Mouse (Mus musculus) right cerebral cortex, postnatal 14 days (tissue): ENCODE data around the gene Cobll1.

Experiments
- DNase-seq: peaks from one replicate; pipeline ENCODE4 v3.0.0; 2022

Gene Cobll1

DNA sequence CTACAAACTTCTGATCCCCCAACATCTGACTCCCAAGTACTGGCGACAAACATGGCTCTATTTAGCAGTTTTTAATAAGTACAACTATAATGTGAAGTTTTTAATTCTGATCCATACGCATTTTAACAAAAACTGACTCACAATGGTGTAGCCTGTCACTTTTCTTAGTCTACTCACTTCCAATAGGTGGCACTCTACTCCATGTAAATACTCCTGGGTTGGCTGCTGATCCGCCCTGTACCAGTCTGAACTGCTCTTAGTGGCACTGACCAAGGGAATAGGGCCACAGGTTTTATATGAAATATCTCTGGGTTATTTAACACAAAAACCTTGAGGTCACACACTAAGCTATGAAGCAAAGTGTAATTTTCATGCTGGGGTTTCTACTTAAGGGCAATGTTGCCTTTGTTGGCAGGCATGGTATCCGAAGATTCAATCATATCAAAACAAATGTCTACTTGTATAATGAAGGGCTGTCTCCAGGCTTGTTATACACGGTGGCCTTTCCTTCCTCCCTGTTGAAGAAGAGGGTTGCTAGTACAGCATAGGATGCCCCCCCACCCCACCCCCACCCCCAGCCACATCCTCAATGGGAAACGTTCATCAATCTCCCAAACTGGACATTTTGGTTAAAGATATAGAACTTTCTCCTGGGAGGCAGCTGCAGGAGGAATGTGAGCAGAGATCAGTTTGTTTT is 93.6 kb downstream of the Cobll1 start:
- DNase-seq = no peak

DNA sequence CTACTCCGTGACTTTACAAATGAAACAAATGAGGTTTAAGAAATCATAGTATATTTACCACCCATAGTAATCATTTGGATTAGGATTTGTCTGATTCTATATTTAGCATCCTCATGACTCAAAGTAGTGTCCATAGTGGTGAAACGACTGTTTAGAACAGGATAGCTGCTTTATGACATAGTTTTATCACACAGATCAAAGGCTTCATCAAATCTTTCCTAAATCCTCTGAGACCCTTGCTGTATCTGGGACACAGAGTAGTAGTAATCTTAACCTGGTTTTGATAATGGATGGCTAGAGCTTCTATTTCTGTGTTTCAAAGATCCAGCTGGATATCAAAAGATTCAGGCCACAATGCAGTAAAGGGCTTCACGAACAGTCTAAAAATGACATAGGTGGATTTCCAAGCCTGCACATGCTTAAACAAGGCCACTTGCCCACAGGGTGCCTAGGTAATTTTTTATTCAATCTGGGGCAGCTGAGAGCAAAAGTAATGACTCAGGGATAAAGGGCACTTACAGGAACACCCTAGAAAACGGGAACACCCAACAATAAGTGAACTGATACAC is 98.0 kb downstream of the Cobll1 start:
- no peak for DNase-seq

DNA sequence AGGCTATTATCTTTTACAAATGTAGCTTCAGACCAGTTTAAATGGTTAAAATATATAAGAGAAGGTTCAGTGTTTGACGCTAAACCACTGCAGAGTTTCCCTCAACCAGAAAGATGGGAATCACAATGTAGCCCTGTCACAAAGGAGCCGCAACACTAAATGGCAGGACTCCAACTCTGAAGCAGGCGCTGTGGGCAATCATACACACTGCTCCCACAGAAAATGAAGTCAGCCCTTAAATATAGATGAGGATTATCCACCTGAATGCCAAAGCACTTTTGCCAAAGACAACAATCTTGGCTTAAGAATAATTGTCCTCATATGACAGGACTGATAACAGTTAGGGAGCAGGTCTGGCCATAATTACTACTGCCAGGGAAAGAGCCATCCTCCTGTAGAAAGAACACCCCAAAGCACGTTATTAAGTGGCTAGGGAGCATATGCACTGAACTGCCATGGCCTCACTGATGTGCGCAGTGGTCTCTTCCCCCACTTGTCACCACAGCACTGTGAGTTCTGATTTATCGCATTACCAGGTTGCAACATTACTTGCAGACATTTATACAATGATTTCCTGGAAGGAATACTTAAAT is 98.8 kb downstream of the Cobll1 start:
- no peak for DNase-seq

DNA sequence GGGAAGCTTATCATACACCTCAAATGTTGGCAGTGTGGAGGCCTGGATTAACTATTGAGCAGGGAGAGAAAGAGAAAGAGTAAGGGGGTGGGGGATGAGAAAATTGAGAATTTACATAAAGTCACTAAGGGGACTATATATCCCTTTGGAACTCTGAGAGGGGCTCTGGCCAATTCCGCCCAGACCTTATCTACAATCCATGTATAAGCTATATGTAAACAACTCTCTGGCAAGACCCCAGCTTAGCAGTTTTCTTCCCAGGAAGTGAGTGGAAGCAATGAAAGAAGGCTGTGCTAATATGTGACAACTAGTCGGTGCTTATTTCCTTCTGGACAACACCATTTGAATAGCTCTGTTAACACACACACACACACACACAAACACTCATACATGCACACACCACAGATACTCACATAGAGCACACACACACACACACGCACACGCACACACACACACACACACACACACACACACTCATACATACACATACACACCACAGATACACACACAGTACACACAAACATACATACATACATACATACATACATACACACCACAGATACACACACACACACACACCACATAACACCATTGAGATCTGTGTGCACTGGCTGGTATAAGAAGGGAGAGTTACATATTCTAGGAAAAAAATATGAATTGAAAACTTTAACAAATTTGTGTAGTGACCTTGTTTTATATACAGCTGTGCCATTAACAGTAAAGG is 99.4 kb downstream of the Cobll1 start:
- no peak for DNase-seq

DNA sequence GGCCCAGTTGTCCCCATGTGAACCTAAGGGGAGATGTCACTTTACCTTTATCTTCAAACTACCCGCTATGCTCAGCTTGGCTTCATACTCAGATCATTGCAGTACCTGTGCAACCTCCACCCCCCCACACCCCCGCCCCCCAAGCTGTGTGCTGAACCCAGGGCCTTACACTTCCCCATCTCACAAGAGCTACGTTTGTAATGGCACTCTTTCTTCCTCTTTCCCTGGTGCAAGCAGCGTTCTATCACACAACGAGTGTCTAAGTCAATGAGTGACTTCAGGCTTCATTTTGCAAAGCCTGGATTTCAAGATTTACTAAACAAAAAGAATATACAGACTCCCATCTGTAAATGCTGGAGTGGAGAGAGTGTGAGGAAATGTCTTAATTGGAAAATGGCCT is 100.2 kb downstream of the Cobll1 start:
- DNase-seq = no peak

DNA sequence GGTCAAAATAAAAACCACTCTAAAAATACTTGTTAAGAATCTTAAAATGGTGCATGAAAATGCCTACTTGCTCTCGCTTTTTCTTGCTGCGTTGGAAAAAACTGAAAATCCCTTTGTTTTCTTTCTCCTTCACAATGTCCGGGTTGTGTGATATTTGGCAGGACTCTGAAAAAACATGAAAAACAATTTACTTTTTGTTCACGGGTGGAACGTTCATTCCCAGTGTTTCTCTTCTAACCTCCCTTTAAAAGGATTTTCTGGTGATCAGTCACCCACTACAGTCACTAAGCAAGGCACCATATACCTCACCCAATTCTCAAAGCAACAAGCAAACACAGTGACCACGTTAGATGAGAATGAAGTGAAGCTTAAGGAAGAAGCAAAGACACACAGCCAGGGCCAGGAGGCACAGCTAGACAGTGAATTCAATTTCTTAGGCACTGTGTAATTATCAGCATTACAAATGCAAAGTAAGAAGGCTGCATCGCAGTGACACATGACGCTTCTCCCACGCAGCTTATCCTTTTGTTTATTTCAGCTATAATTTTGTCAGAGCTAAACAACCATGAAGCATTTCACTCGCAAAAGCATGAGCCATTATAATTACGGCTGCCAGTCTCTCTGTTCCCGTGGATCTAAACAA is 112.9 kb downstream of the Cobll1 start:
- no peak for DNase-seq

DNA sequence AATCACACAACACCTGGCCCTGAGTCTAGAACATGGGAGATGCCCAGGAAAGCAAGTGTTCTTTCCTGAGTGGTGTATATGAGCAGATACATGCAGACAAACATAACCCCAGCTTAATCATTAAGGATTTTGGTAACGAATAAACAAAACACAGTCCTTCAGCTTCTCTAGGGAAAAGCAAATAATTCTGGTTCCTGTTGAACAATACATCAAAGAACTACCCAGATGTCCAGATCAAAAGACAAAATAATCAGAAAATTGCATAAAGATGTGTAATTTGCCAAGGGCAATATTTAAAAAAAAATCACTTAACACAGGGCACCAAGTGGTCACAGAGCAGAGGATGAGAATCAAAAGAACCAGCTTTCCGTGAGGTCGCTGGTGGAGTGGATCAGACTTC is 115.5 kb downstream of the Cobll1 start:
- no peak for DNase-seq

DNA sequence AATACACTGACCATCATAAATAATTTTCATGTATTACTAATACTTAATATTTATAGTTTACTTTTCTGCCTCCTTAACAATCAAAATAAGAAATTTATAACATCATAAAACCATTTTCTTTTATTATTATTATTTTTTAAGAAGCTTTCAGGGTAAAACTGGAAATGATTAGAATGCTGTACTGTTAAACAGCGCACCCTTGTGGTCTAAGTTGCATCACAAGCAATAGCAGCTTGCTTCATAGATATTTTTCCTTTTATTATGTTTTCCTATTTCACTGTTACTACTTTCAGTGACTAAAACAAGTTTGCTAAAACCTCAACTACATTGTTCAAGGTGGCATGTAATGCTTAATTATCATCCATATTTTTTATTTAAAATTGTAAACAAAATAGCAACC is 117.8 kb downstream of the Cobll1 start:
- peak; percentile 57 for DNase-seq

DNA sequence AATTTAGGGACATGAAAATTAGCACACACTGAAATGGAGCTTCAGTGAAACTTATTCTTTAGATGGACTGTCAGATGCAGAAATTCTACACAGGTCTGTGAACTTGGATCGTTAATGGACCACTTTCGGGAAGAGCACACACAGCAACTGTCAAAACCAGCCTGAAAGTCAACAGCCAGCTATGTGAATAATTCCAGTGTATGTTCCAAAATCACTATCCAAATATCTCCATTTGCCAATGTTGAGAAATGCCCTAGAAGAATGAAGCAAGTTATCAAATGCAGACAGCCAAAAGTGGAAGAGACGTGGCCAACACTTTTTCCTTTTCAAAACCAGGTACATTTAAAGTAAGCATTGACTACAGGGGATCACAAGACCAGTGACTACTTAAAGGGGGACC is 118.2 kb downstream of the Cobll1 start:
- DNase-seq = no peak

DNA sequence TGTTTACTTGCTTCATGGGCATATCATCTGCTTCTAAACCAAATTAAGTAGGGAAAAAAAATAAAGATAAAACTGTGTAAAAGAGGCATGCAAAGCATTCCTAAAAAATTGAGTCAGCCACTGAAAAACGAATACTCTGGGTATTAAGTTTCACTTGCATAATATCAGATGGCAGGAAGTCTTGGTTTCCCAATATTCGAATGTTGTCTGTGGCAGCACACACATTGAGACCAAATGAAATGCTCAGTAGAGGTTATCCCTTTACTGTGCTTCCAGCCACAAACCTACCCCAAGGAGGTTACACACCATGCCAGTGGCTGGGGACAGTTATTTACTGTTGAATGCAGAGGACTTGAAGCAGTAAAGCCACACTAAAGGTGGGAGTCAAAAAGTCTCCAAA is 119.1 kb downstream of the Cobll1 start:
- no peak for DNase-seq

DNA sequence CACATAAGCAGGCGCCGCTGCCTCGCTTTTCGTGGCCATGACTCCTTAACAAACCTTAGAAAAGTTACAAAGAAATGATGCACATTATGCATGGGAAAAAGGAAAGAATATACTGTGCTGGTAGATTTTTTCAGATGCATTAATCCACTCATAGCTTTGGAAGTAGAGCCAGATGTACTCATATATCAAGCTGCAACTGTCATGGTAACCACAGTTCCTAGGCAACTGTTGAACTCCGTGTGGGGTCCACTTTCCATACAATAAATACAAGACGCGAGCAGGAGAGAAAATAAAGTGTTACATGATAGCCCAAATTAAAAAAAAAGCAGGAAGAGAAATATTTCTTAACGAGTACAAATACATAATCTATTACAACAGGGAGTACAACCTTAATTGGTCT is 119.5 kb downstream of the Cobll1 start:
- DNase-seq = no peak

DNA sequence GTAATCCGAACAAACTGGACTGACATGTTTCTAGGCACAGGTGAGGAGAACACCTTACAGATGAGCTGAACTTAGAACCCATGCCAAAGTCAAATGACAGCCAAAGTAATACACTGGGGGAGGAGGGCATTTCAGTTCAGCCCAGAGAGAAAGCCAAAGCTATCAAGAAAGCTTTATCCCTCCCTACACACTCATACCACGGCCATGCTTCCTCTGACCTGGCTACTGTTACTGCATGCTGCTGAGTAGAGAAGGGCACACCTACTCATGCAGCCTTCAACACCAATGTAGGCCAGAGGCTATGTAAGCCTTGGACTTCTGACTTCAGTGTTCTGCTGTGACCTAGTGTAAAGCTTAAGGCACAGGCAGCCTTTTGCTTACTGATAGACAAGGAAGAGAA is 120.1 kb downstream of the Cobll1 start:
- DNase-seq = no peak

DNA sequence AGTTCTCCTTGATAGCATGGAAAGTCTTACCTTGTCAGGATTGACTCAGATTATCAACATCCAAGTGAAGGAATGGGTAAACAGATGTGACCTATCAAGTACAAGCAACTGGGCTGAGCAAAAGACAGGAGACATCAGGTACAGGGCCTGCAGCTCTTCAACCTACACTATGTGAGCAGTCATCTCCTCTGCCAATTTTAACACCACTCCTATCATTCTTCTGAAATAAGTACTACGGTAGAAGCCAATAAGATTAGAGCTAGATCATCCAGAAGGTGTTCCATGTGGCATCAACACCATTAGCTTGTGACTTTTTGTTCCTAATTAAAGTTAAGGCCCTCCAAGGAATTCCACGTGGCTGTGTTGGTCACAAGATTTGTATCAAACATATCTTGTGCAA is 121.3 kb downstream of the Cobll1 start:
- DNase-seq = no peak

DNA sequence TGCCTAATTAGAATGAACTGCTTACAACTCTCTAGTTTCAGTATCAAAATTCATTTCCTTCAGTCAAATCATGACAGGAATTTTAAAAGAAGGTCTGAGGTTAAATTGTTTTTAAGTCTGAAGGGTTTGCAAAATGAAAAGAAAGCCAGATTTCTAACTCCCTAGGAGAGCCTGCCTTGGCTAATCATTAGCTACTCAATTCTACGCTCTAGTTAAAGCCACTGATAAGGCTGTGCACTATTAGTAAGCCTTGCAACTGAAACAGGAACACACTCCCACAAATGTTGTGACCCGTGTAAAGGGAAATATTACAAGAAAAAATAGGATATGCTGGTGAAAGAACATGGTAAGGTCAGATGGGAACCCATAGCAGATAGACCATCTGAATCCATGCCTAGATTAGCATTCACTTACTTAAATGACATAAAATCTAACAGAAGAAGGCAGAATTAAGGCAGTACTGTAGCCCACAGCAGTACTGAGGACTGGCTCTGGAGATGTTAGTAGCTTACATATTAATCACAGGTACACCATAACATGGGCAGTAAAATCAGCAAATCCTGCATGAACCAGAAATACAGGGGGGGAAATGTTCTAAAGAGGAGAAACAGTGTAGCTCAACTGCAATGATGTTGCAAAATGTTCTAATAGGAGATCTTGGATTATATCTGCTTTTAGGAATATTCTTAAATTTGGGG is 122.6 kb downstream of the Cobll1 start:
- no peak for DNase-seq

DNA sequence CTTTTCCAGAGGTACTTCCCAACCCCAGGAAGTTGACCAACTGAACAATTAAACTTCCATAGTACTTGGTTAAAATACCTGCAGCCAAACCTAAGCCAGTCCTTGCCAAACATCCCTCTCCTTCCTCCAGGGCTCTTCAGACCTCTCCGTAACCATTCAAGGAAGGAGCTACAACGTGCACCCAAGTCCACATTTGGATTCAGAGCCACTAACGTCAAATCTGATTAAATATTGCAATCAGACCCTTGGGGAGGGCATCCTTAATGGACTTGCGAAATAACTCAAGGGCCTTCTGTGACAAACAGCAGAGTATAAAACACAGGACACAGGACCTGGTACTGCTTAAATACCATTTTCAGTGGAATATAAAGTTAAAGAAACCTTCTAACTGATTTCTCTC is 126.0 kb downstream of the Cobll1 start:
- no peak for DNase-seq

DNA sequence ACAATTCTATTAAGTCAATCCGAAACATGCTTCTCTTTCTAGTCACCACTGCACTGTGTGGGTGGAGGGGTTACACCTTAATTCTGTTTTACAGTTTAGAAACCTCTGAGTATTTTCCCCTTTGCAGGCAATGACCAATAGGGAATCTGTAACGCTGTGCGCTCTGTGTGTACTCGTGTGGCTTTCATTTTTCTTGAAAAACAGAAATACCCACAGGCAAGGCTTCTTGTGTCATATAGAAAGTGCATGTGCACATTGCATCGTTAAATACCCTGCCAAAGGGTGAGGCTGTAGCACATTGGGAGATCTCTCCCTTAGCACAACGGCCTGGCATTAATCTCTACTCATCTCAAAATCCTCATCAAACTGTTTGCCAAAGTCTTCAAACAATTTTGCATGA is 134.6 kb downstream of the Cobll1 start:
- no peak for DNase-seq

DNA sequence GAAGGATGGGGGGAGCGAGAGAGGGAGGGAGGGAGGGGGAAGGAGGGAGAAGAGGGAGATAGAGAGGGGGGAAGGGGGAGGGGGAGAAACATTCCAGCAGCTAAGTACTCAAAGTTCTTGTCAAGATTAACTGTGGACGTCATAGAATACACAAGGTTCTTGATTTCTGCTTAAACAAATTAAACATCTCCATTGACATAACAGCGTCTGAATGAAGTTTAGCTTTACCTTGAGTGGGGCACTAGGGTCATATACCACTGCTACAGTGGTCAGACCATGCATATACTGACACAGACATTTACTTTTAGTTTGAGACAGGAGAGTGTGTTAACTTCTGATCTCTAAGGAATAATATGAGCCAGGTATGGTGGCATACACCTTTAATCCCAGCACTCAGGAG is 135.4 kb downstream of the Cobll1 start:
- DNase-seq = no peak

DNA sequence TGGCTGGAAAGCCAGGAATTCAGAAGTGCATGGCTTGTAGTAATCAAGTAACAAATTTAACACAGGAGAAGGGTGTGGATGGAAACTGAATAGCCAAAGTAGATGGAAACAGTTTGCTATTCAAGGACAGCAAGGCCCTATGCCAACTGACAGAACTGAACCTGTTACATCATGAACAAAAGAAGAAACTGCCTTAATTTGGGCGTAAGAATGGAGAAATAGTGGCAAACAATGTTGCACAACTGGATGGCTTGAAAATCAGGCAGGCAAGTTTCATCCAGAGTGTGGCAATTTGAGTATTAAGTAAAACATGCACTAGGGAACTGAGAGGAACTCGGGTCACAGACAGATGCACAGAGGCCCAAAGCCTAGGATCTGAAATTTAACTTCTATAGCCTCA is 137.8 kb downstream of the Cobll1 start:
- no peak for DNase-seq

DNA sequence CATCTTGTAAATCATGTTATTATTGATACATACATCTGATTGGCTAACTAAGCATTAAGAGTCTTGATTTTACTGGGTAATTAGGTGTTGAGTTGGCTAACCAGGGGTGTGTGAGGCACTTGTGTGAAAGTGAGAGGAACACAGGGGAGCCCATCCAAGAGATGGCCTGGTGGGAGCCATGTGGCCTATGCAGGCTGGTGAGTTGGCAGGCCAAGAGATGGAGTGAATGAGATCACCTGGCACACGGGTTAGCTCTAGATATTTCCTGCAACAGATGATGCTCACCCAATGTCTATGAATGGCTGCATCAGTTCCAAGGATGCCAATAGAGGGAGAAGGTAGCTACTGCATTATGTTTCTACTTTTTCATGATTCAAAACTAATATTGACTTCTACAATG is 139.2 kb downstream of the Cobll1 start:
- no peak for DNase-seq

DNA sequence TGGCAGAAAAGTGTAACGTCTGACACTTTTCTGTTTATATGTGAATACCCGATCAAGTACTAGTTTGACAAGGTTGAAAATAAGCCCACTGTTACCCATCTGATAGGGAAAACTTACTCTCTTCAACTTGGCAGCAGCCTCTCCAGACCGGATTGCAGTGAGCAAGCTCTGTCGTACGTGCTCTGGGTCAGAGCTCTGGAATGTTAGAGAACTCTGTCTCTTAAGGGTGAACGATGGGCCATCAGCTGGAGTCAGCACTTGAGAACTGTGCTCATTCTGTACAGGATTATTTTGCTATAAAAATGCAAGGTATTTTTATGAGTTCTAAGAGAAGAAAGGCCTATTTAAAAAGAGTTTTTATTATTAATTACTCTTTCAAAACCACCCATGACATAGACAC is 143.6 kb downstream of the Cobll1 start:
- DNase-seq = no peak

DNA sequence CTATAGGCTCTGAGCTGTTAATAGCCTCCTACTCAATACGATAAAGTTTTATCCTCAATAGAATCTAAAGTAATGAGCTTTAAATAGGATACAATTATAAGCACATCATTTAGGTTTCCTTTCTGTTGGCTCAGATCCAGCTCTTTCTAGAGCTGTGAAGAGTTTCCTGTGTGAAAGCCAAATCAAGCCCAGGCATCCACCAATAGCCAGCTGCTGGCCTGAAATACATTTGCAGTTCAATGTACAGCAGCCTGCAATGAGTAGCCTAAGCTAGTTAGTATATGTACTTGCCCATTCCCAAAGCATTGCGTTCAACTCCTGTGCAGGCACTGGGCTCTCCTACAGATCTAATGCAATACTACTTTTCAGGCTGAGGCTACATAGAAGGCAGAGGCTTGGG is 145.2 kb downstream of the Cobll1 start:
- DNase-seq = no peak

DNA sequence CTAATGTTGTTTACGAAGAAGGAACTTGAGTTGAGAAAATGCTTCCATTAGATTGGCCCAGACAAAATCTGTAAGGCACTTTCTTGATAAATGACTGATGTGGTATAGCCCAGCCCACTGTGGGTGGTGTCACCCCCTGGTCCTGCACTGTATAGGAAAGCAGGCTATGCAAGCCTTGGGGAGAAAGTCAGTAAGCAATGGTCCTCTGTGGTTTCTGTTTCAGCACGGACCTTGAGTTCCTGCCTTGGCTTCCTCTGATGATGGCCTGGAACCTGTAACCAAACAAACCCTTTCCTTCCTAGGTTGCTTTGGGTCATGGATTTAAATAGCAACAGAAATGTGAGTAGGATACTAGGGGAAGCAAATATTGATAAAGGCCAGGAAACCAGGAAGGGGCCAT is 148.2 kb downstream of the Cobll1 start:
- DNase-seq = no peak

DNA sequence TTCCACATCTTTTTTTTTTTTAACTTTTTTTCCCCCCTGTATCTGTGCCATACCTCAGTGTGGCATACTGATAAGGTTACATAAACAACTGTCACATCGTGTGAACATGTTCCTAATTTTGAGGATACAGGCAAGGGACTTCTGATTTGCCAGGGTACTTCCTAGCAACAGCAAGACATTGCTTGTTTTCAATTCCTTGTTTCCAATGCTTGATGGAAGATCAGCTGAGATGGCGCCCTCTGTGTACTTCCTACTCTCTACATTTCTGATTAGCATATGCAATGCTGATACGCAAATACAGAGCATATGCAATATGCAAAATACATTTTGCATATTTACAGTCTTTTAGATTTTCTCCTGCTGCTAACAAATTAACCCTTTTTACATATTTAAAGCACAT is 152.0 kb downstream of the Cobll1 start:
- DNase-seq = no peak
